Mouse (Mus musculus): Measurements from ENCODE around the gene Sgms2.

Sgms2 gene

DNA sequence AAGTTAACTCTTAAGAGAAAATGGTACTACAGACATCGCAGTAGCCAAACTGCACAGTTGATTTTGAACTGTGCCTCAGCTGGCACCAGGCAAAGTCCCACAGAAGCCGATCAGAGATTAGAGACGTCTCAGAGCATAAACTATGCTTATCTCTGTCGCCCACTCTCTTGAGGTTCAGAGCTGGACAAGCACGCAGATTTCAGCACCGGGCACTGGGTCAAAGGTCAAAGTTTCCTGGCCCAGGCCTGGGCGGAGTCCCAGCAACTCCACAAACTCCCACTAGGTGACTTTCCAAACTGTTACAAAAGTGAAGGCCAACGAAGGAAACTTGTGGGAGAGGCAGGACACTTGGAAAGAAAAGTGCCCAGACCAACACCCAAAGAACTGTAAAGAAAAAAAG, 220.1 kb downstream of the Sgms2 start:
- in situ Hi-C loops (cut with MboI, MseI) = no loop called here

DNA sequence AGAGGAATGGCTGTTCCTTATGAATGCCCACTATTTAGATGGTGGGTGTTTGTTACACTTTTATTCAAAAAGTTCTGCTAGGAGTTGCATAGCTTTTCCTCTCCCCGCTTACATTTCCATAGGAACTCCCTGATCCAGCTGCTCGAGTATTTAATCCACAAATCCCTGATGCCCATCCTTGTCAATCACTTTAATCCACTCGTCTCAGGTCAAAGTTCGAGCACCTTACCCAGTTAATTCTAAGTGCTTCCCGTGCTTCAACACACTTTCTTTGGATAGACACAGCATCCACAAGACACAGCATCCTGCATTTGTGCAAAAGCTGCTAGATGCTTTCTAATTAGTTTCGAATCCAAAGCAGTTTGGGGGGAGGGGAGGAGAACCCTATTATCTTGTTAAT, 220.8 kb downstream of the Sgms2 start:
- in situ Hi-C loops (cut with MboI, MseI) = no loop called here

All from T-helper 1 cell (primary cell).